Mouse (Mus musculus) neural tube, embryonic 11.5 days (tissue): Measurements from ENCODE around the gene Golim4. TPM values are rescaled to one million over a fixed set of nuclear protein-coding genes. Genes with fewer than 3 reads are reported as not detected.

Experiments
- ATAC-seq: fragments of 200-750 bp; cut with Nextera tagmentation; 2 replicates; pipeline ENCODE4 v1.8.0; 2017; ENCODE audit warnings: moderate number of reproducible peaks, mild to moderate bottlenecking, moderate TSS enrichment, moderate library complexity; ENCODE audit not compliant: insufficient read depth, low FRiP score, low TSS enrichment
- DNase-seq: peaks from one replicate; pipeline ENCODE4 v3.0.0-alpha.2; 2015; ENCODE audit warnings: low spot score
- H3K27ac ChIP-seq: fragments of 300-500 bp; sonication (generic); 2 replicates; pipeline ENCODE4 v1.5.1; 2014; ENCODE audit warnings: low read depth, mild to moderate bottlenecking, low read length
- H3K27me3 ChIP-seq: fragments of 300-500 bp; sonication (generic); 2 replicates; pipeline ENCODE4 v1.6.1; 2014; ENCODE audit warnings: mild to moderate bottlenecking, low read length, mixed read lengths; ENCODE audit not compliant: control insufficient read depth, insufficient read depth
- H3K36me3 ChIP-seq: fragments of 300-500 bp; sonication (generic); 2 replicates; pipeline ENCODE4 v1.6.1; 2014; ENCODE audit warnings: mild to moderate bottlenecking, low read length, moderate library complexity, mixed read lengths; ENCODE audit not compliant: control insufficient read depth, insufficient read depth
- H3K4me1 ChIP-seq: fragments of 300-500 bp; sonication (generic); 2 replicates; pipeline ENCODE4 v1.6.1; 2014; ENCODE audit warnings: low read length, mixed read lengths; ENCODE audit not compliant: control insufficient read depth, insufficient read depth
- H3K4me2 ChIP-seq: fragments of 300-500 bp; sonication (generic); 2 replicates; pipeline ENCODE4 v1.6.1; 2014; ENCODE audit warnings: low read depth, mild to moderate bottlenecking, moderate library complexity
- H3K4me3 ChIP-seq: fragments of 300-500 bp; sonication (generic); 2 replicates; pipeline ENCODE4 v1.5.1; 2014; ENCODE audit warnings: low read depth, low read length
- H3K9ac ChIP-seq: fragments of 300-500 bp; sonication (generic); 2 replicates; pipeline ENCODE4 v1.6.1; 2014; ENCODE audit warnings: mild to moderate bottlenecking, low read length
- H3K9me3 ChIP-seq: fragments of 300-500 bp; sonication (generic); 2 replicates; pipeline ENCODE4 v1.6.1; 2016; ENCODE audit warnings: low read length; ENCODE audit not compliant: control insufficient read depth
- WGBS: fragments of 180-500 bp; shearing (Covaris S2); extraction: QIAGEN DNeasy Blood & Tissue Kit; methylation state at CpG from one replicate; pipeline ENCODE4 v1.1.7; 2014; 5-methylcytosine and 5-hydroxymethylcytosine counted together
- polyA plus RNA-seq: library from polyadenylated mRNA; unstranded; fragments of >200 nt; fragmentation: Nextera tagmentation; extraction: Ambion mirVana; gene quantifications from 2 replicates; pipeline ENCODE4 v1.2.1, GENCODE M21; 2014

Golim4 gene
- polyA plus RNA-seq, 1 experiment from 2014 or later: 41.9 TPM

DNA sequence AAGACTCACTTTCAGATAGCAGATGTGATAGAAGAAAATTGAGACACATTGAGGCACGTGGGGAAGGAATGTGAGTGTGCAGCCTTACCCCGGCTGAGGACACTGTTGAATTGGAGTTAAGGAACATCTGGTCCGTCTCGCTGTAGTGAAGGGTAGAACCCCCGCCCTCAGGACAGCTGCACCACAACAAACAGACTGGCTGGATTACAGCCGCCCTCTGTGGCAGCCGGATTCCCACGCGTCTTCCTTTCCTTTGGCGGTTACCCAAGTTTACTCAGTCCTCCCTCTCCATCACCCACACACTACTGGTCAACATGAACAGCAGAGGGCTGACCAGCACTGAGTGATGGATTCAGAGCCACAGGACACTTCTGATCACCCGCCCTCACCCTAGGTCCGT, 96.0 kb downstream of the Golim4 start:
- 80% methylated on average over 12 of the region's 12 CpGs for WGBS
- no peak overlapping the region for H3K9ac ChIP-seq
- H3K36me3 ChIP-seq: no peaks in the 10 kb centered on the region
- DNase-seq: no peak
- no peak overlapping the region for H3K4me2 ChIP-seq
- no peak overlapping the region for H3K27ac ChIP-seq
- H3K9me3 ChIP-seq: no peaks in the 10 kb centered on the region
- no peak for ATAC-seq
- H3K27me3 ChIP-seq: no peaks in the 10 kb centered on the region
- H3K4me3 ChIP-seq: no peak overlapping the region
- H3K4me1 ChIP-seq: no peaks in the 10 kb centered on the region

DNA sequence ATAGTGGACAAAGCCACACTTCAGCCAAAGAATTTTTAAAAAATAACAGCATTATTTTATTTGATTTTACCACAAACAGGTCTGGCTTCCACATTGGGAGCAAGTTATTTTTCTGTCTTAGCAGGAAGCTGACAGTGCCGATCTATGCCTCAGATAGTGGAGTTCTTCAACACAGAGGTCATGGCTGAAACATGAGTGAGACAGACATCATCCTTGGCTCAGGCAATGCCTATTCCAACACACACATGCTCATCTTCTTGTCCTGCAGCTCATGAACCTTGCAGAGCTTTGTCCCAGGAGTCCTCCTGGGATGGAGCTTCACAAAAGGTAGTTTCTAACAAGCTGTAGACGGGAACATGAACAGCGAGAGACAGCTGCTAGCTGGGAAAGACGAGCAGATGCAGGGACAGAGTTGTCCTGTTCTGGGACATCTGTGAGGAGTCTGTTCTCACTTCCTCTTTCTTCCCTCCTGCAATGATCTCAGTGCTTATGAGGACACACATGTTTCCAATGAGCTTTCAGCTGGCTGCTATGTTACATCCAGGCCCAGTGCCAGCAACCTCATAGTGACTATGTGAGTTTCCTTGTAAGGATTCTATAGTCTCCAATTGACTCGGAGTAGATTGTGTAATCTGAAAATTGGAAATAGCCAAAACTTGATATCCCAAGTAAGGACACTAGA, 121.3 kb downstream of the Golim4 start:
- H3K4me2 ChIP-seq: no peak overlapping the region

DNA sequence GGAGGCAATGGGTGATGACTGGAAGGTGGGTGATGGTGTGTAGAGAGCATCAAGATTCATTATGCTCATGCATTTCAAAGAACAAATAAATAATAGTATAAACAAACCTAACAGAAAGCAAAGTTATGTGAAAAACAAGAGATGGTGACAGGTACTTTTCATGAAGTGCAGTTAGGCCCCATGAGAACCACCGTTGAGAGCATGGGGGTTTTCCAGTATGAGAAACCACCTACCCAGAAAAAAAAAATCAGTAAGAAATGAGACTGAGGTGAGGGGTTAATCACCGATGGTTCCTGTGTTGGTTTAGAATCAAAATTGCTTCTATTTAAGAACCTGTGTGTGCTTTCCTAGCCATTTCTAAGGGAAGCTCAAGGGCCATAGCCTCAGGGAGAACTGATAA, 121.9 kb downstream of the Golim4 start:
- H3K4me2 ChIP-seq: no peak overlapping the region
- no peak overlapping the region for H3K9ac ChIP-seq
- no peak overlapping the region for H3K27ac ChIP-seq
- no peaks in the 10 kb centered on the region for H3K27me3 ChIP-seq
- ATAC-seq (no peak), DNase-seq (no peak)
- no peaks in the 10 kb centered on the region for H3K9me3 ChIP-seq
- no peaks in the 10 kb centered on the region for H3K36me3 ChIP-seq
- H3K4me1 ChIP-seq: no peaks in the 10 kb centered on the region
- 86% methylated on average over 2 of the region's 2 CpGs for WGBS
- no peak overlapping the region for H3K4me3 ChIP-seq

More for the DNA sequence above, 121.3 kb downstream of the Golim4 start:
- WGBS: 82% methylated on average over 5 of the region's 5 CpGs
- Histone ChIP-seq H3K27ac (no peak overlapping the region), H3K9ac (no peak overlapping the region), H3K27me3 (no peaks in the 10 kb centered on the region), H3K4me3 (no peak overlapping the region), H3K9me3 (no peaks in the 10 kb centered on the region), H3K36me3 (no peaks in the 10 kb centered on the region), H3K4me1 (no peaks in the 10 kb centered on the region)
- DNase-seq (no peak), ATAC-seq (no peak)

Other genes starting within 250 kb of the Golim4 start
- not detected in 2 replicates for gene Gm29133, start 208.8 kb downstream of the Golim4 start, polyA plus RNA-seq
- gene Fstl5, start 117.3 kb upstream of the Golim4 start, polyA plus RNA-seq: 10.4 and 11.6 TPM in 2 replicates